Mouse (Mus musculus) ZHBTc4 (cell line): Measurements from ENCODE around the gene Riiad1.

ENCODE experiments used
- DNase-seq: peaks from one replicate; pipeline ENCODE4 v3.0.0-alpha.2; 2011; ENCODE audit warnings: low read depth, low spot score

Gene Riiad1

GRCm38 (mm10) chr3:94480291-94480884 is at the start of gene Riiad1:
Gene Riiad1 (minus strand): TSS chr3:94480341.
- DNase-seq = no peak

GRCm38 (mm10) chr3:94526731-94527130 is 46.6 kb upstream of the Riiad1 start:
- no peak for DNase-seq

- peak; percentile 43 for DNase-seq
These were observed 26.5 kb upstream of the Riiad1 start for GRCm38 (mm10) chr3:94506664-94507063.

GRCm38 (mm10) chr3:94502243-94502642 is 22.1 kb upstream of the Riiad1 start:
- DNase-seq = peak; percentile 42

- DNase-seq = no peak
These were observed 17.0 kb upstream of the Riiad1 start for GRCm38 (mm10) chr3:94497162-94497561.

- no peak for DNase-seq
These were observed 7.4 kb upstream of the Riiad1 start for GRCm38 (mm10) chr3:94487581-94487980.

GRCm38 (mm10) chr3:94485922-94486321 is 5.8 kb upstream of the Riiad1 start:
- DNase-seq = no peak

- peak; percentile 60 for DNase-seq
These were observed 3.8 kb upstream of the Riiad1 start for GRCm38 (mm10) chr3:94483790-94484439.

GRCm38 (mm10) chr3:94482764-94483385 is 2.7 kb upstream of the Riiad1 start:
- no peak for DNase-seq

- no peak for DNase-seq
These were observed 1.3 kb upstream of the Riiad1 start for GRCm38 (mm10) chr3:94481429-94481828.

GRCm38 (mm10) chr3:94479564-94479963 is 577 bp downstream of the Riiad1 start:
- DNase-seq = peak; percentile 50

- no peak for DNase-seq
These were observed 1.5 kb downstream of the Riiad1 start for GRCm38 (mm10) chr3:94478591-94479169.

- DNase-seq = peak; percentile 40
These were observed 2.1 kb downstream of the Riiad1 start, which contains the start of gene Celf3 for GRCm38 (mm10) chr3:94477981-94478422. Gene Celf3 (plus strand): TSS chr3:94478295.

- DNase-seq = no peak
These were observed 2.7 kb downstream of the Riiad1 start for GRCm38 (mm10) chr3:94477444-94477843.

GRCm38 (mm10) chr3:94476301-94477035 is 3.7 kb downstream of the Riiad1 start:
- no peak for DNase-seq

- no peak for DNase-seq
These were observed 6.4 kb downstream of the Riiad1 start for GRCm38 (mm10) chr3:94473567-94474232.

GRCm38 (mm10) chr3:94473115-94473505 is 7.0 kb downstream of the Riiad1 start:
- DNase-seq = no peak

GRCm38 (mm10) chr3:94472447-94473114 is 7.6 kb downstream of the Riiad1 start:
- DNase-seq = peak; percentile 81

GRCm38 (mm10) chr3:94468931-94469330 is 11.2 kb downstream of the Riiad1 start:
- no peak for DNase-seq

GRCm38 (mm10) chr3:94465632-94466430 is 14.3 kb downstream of the Riiad1 start:
- peak; percentile 25 for DNase-seq
